Mouse (Mus musculus) thymus, postnatal 10 days (tissue): ENCODE measurements around the gene Dock2.

ENCODE experiments used
- DNase-seq, 2 experiments: peaks; one replicate each; pipeline ENCODE4 v3.0.0; 2021; ENCODE audit warnings: low spot score in 2 of 2

Gene Dock2

DNA sequence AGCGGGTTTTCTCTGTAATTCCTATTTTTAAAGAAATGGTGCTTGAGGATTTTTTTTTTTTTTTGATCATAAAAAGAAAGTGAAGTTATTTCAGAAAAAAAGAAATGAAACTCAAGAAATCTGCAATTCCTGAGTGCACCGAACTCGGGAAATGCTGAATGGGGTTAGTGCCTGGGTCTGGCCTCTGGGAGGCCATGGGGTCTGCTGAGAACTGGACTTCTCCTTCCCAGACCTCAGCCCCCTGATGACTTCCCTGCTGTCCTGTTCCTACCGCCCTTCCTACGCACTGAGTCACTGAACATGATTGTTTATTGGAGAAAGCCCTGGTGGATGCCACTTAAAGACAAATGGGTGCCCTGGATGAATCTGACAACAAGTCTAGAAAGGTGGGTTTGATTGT lies 356.5 kb downstream of the Dock2 start:
- no peak for DNase-seq

DNA sequence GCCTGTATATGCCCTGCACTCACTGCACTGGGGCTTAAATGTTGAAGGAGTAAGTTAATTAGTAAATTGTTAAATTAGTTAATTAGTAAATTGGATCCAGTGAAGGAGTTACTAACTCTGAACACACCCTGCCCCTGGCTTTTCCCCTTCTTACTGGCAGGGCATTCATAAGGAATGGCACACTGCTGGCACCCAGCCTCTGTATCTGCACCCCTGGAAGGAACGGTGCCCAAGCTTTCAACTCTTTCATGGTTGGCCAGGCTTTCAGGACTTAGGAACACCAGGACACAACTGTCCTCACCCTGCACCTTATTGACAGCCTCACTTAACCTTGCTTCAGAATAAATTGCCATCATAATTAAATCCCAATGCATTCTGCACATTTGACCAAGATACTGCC lies 359.1 kb downstream of the Dock2 start:
- DNase-seq, result no peak

DNA sequence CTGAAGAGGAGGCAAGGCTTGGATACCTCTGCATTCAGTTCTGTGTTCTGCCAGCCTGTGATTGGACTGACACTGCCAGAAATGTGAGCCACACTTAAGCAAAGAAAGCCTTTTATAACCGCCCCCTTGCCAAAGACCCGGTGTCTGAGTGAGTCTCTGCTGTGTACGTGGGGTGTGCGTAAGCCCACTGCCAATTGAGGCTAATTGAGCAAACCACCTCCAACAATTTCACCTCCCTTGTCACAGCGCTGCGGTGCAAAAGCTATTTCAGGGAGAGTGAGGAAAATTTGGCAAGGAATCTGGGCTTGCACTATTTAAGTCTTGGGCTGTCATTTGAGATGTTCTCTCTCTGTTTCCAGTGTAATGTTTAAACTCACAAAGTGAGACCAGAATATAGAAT lies 362.6 kb downstream of the Dock2 start:
- DNase-seq, result no peak

- no peak for DNase-seq
Observed at GRCm38 (mm10) chr11:34416619-34416979, 367.1 kb downstream of the Dock2 start.

DNA sequence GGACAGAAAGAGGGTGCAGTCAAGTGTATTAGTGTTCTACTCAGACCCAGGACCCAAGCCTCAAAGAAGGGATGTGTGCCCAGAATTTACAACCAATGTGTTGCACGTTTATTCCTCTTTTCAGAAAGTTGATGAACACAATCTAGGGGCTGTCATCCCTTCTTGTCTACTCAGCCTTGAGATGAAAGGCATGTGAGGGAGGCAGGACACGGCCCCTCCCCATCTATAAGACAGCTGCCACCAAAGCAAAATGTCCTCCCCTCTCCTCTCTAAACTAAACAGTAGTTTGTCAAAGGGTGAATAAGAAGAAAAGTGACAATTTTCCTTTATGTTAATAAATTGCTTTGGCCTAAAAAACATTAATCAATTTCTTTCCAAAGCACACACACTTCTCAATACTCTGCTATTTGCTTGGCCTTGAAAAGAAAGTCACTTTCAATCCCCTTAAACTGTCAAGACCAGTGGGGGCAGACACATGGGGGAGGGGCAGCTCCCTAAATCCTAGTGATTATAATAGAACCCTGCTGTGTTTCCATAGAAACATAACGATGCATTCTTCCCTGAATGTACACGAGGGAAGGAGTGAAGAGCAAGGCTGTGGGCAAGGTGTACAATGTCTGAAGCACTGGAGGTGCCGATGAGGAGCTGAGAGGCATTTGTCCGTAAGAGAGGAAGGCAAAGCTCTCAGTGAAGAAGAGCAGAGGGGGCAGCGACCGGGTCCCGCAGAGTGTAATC lies 367.6 kb downstream of the Dock2 start:
- DNase-seq, result no peak

DNA sequence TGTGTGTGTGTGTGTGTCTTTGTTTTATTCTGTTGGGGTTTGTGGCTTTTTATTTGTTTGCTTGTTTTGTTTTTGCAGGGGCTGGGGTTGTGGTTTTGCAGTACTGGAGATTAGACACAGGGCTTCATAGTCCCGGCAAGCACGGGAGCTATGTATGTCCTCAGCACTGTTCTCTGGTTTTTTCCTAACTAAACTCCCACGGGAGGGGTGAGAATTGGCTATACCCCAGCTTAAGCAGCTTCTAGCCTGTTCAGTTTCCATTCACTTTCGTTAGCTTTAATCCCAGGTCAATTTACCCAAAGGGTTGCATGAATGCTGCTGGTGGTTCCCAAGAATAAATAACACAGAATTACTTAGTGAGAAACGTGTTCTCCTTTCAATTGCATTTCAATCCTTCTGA lies 376.8 kb downstream of the Dock2 start:
- no peak for DNase-seq

DNA sequence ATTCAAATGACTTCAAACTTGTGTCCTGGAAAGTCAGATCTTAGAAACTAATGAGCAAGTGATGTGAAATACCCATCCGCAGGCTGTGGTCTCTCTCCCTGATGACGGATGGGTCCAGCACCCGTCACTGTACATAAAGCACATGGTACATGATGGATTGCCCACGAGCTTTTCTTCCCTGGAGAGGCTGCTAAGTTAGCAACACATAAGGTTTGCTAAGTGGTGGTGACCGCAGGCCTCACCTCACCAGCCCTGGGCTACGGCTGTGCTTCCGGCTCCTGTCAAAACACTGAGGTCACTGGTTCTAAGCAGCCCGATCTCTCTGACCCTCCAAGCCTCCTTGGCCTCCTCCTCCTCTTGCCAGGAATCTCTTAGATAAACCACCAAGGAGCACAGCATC lies 377.4 kb downstream of the Dock2 start:
- no peak for DNase-seq

DNA sequence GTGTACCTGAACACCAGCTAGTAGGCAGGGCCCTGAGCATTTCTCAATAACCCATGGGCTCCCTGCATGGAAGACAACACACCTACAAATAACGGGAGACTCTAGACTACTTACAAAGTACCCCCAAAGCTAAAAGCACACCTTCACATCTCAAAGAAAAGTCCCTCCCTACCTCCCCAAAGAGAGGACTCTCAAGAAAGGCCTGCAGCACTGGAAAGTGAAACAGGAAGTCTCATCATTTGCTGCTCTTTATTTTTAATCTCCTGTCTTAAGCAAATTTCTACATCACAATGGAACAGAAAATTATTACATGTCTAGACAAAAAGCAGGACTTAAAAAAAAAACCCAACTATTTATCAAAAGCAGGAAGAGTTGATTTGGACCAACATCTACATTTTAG lies 378.4 kb downstream of the Dock2 start:
- no peak for DNase-seq

DNA sequence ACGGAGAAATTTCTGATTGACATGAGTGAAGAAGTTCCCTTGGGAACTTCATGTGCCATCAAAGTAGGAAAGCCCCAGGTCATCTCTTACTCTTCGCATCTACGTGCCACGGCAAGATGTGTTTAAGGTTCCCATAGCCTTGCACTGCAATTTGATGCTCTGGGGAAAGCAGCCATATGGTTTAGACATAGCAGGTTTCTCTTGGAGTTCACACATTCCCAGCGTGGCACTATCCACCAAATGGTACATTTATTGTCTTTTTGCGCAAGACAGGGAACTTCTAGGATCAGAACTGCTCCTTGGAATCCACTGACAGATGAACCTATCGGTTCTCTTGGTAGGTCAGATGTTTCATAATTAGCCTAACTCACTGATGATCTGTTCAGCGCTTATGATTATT lies 382.3 kb downstream of the Dock2 start:
- no peak for DNase-seq

GRCm38 (mm10) chr11:34398555-34398954 lies 385.1 kb downstream of the Dock2 start:
- no peak for DNase-seq

- no peak for DNase-seq
Observed at GRCm38 (mm10) chr11:34397661-34398060, 386.0 kb downstream of the Dock2 start.

DNA sequence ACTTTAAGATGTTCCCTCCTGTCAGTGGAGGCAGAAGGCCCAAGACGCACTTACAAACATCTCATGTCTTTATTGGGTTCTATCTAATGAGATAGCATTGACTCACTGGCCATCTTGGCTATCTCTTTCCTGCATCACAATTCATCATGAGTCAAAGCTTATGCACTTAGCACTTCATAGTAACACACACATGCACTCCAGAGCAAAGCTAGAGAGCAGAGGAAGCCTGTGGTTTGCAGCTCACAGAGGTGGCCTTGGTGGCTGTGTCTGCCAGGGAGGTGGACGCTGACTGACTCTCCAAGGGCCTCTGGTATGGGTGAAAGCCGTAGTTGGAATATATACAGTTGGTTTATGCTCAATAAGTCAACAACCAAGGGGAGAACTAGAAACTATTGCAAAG lies 387.9 kb downstream of the Dock2 start:
- DNase-seq, result no peak

- DNase-seq, result no peak
Observed at GRCm38 (mm10) chr11:34392105-34392504, 391.6 kb downstream of the Dock2 start.

GRCm38 (mm10) chr11:34389261-34390116 lies 394.2 kb downstream of the Dock2 start:
- DNase-seq, result no peak

DNA sequence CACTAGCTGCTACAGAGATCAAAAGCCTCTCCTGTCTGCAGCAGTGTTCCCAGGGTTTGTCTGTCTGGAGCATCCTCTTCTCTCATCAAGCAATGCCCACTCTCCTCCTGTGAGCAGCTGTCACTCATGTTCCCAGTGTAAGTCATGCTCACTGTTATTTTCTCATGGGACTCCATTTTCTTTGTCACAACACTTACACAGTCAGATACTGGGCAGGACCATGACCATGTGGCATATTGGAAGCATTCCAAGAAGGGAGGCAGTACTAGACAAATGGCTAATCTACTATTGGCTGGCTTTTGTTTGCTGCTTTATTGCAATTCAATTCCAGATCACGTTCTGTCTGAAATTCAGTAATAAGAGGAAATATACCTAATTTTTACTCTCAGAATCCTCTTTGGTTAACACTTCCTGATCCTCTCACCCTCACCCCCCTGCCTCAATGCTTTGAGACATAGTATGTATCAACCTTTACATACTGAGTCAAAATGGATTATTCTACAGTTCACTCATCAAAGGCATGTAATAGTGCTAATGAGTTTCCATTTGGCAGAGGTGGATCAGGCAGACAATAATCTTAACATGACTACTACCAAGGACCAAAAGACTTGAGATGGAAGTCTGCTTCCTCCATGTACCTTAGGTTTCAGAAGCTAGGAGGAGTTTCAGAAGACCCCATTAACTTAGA lies 398.5 kb downstream of the Dock2 start:
- DNase-seq, result no peak

- DNase-seq, result no peak
Observed at GRCm38 (mm10) chr11:34384178-34384577, 399.5 kb downstream of the Dock2 start.

GRCm38 (mm10) chr11:34383501-34383900 lies 400.2 kb downstream of the Dock2 start:
- DNase-seq, result no peak

GRCm38 (mm10) chr11:34377649-34378048 lies 406.0 kb downstream of the Dock2 start:
- no peak for DNase-seq

DNA sequence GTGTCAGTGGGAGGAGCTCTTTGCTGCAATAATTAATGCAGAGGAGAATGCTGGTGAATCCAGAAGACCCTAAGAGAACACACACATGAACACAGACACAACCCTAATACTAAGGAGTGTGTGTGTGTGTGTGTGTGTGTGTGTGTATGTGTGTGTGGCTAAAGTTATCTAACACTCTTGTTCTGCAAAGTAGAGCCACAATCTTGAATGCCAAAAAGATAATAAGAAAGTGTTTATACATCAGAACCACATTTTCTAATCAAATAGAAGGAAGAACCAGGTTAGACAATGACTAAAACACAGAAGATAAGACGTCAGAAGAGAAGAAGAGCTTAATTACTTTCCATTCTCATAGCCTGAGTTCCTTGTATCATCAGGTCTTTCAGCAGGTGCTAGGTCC lies 408.1 kb downstream of the Dock2 start:
- no peak for DNase-seq

DNA sequence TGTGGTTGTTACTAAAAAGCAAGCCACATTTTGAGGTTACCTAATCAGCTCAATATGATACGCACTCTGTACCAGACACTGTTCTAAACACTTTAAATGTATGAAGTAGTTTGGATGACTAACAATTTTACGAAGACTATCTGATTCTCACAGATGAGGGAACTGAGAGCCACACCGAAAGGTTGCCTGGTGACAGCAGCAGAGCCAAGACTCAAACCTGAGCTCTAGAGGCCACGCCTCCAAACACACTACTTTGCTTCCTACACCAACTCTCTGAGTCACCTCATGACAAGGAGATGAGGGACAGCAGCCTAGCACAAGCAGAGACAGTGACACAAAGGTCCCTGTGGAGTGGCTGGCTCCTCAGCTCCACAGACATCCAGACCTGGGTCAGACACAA lies 411.5 kb downstream of the Dock2 start:
- DNase-seq, result no peak

- no peak for DNase-seq
Observed at GRCm38 (mm10) chr11:34356109-34356508, 427.6 kb downstream of the Dock2 start.

DNA sequence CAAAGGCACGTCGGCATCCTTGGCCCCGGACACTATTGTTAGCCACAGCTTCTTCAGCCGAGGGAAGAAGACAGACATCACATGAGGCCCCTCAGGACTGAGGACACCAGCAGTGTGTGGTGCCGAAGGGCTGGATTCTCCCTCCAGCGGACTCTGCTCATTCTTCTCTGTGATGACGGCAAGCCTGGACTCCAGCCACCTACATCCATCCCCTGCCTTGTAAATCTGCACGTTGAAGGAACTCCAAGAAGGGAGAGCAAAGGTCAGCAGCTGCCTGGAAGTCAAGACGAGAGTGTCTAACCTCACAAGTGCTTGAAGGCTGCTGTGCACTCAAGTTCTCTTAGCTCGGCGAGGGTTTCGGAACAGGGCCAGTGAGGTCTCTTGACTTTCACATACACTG lies 428.3 kb downstream of the Dock2 start:
- DNase-seq, result no peak
